ENCODE assay signal across 18 mouse cellular contexts in genomic region chr4:47838411-47838810, GRCm38 (mm10).
DNase-seq lines count a peak whose midpoint lies in the region; ATAC-seq and TF ChIP-seq lines count a peak whose summit lies in the region.
"Had no signal": no experiment of that assay in that cellular context is flagged by ENCODE, and none has a peak within 500 bp of the region (broad histone marks: within the 10 kb centered on the region; RNA-seq: fewer than 3 reads in every experiment).

No protein-coding gene starts in this region.

- no peak for TF ChIP-seq CTCF in kidney, adult 2 months (conservative IDR thresholded peaks at IDR 0.05; ENCODE audit: insufficient read depth, insufficient read length, low read depth, low read length)

- H3K4me2 ChIP-seq in kidney, embryonic 16.5 days (replicated peaks; ENCODE audit: low read depth, low read length), result no peak overlapping the region
- H3K4me2 ChIP-seq: embryonic facial prominence, embryonic 13.5 days; forebrain, embryonic 12.5 days; heart, embryonic 13.5 days; hindbrain, embryonic 15.5 days had no signal

- H3K36me3 ChIP-seq in kidney, adult 2 months (ENCODE audit: control insufficient read depth, insufficient read depth, low read length), result no peaks in the 10 kb centered on the region
- H3K36me3 ChIP-seq in kidney, embryonic 16.5 days (ENCODE audit: insufficient read depth, low read length), result no peaks in the 10 kb centered on the region
- no peaks in the 10 kb centered on the region for H3K36me3 ChIP-seq in splenic B cell, adult 2 months (ENCODE audit: control insufficient read depth, insufficient read depth, low read length, poor library complexity, severe bottlenecking)
- no peaks in the 10 kb centered on the region for H3K36me3 ChIP-seq in limb, embryonic 10.5 days
- H3K36me3 ChIP-seq: embryonic facial prominence, embryonic 13.5 days; forebrain, embryonic 12.5 days; heart, embryonic 13.5 days; hindbrain, embryonic 15.5 days had no signal

- WGBS in kidney, adult 2 months, result 69% methylated on average over 2 of the region's 2 CpGs
- WGBS in kidney, embryonic 16.5 days, result 69% methylated on average over 2 of the region's 2 CpGs
- WGBS in limb, embryonic 10.5 days, result 88% methylated on average over 2 of the region's 2 CpGs

- H3K4me3 ChIP-seq in kidney, adult 2 months (ENCODE audit: insufficient read depth, low read depth, low read length), result no peak overlapping the region
- H3K4me3 ChIP-seq in kidney, embryonic 16.5 days (ENCODE audit: low read length), result no peak overlapping the region
- no peak overlapping the region for H3K4me3 ChIP-seq in limb, embryonic 10.5 days
- H3K4me3 ChIP-seq: embryonic facial prominence, embryonic 13.5 days; forebrain, embryonic 12.5 days; heart, embryonic 13.5 days; hindbrain, embryonic 15.5 days had no signal

- TF ChIP-seq POLR2A in kidney, adult 2 months (IDR thresholded peaks at IDR 0.05; ENCODE audit: low read depth, low read length), result no peak

- H3K9ac ChIP-seq in kidney, embryonic 16.5 days (replicated peaks; ENCODE audit: low read length), result no peak overlapping the region
- H3K9ac ChIP-seq: embryonic facial prominence, embryonic 13.5 days; forebrain, embryonic 12.5 days; heart, embryonic 13.5 days; hindbrain, embryonic 15.5 days had no signal

- no peaks in the 10 kb centered on the region for H3K4me1 ChIP-seq in kidney, adult 2 months (ENCODE audit: control insufficient read depth, insufficient read depth, low read length)
- H3K4me1 ChIP-seq in kidney, embryonic 16.5 days (ENCODE audit: insufficient read depth, low read length), result peaks cover 3% of the 10 kb centered on the region; the same call in 1 of the 2 replicates
- H3K4me1 ChIP-seq in limb, embryonic 10.5 days, result 0 out of 2 replicates have a peak, but pooled peaks cover 4% of the 10 kb centered on the region
- H3K4me1 ChIP-seq: embryonic facial prominence, embryonic 13.5 days; forebrain, embryonic 12.5 days; heart, embryonic 13.5 days; hindbrain, embryonic 15.5 days had no signal

- DNase-seq in kidney, adult 2 months, result peak; percentile 7
- peak; percentile 39 for DNase-seq in A20 (ENCODE audit: low read depth, low spot score)
- peak; percentile 47 for DNase-seq in splenic B cell, adult 2 months (ENCODE audit: low read depth, low spot score)
- DNase-seq in layer of hippocampus, postnatal 25 days (ENCODE audit: extremely low spot score in 1 of 2, low spot score in 1 of 2), result no peak
- DNase-seq in limb, embryonic 10.5 days (ENCODE audit: low spot score), result no peak
- DNase-seq: adrenal gland, postnatal 10 days; cerebellum, adult 11 months; cerebellum, adult 8-10 months; cerebellum, postnatal 14 days; gastrocnemius, postnatal 10 days; heart, postnatal 36 days had no signal

- no peaks in the 10 kb centered on the region for H3K9me3 ChIP-seq in kidney, embryonic 16.5 days (ENCODE audit: low read length)
- H3K9me3 ChIP-seq in limb, embryonic 10.5 days (replicated peaks), result no peaks in the 10 kb centered on the region
- H3K9me3 ChIP-seq: embryonic facial prominence, embryonic 13.5 days; forebrain, embryonic 12.5 days; heart, embryonic 13.5 days; hindbrain, embryonic 15.5 days had no signal

- no peak overlapping the region for H3K27ac ChIP-seq in kidney, adult 2 months (ENCODE audit: insufficient read depth, low read depth, low read length)
- H3K27ac ChIP-seq in kidney, embryonic 16.5 days (ENCODE audit: low read length), result no peak overlapping the region
- no peak overlapping the region for H3K27ac ChIP-seq in limb, embryonic 10.5 days
- H3K27ac ChIP-seq: embryonic facial prominence, embryonic 13.5 days; forebrain, embryonic 12.5 days; heart, embryonic 13.5 days; hindbrain, embryonic 15.5 days had no signal

- H3K27me3 ChIP-seq in kidney, adult 2 months (replicated peaks; ENCODE audit: control insufficient read depth, insufficient read depth, low read length), result no peaks in the 10 kb centered on the region; the same call in 1 of the 2 replicates
- H3K27me3 ChIP-seq in kidney, embryonic 16.5 days (ENCODE audit: insufficient read depth, low read length), result no peaks in the 10 kb centered on the region
- no peaks in the 10 kb centered on the region for H3K27me3 ChIP-seq in splenic B cell, adult 2 months (ENCODE audit: control insufficient read depth, insufficient read depth, low read length, poor library complexity, severe bottlenecking)
- H3K27me3 ChIP-seq in limb, embryonic 10.5 days (ENCODE audit: low read depth, poor library complexity, severe bottlenecking), result no peaks in the 10 kb centered on the region
- H3K27me3 ChIP-seq: embryonic facial prominence, embryonic 13.5 days; forebrain, embryonic 12.5 days; heart, embryonic 13.5 days; hindbrain, embryonic 15.5 days had no signal

- ATAC-seq in kidney, embryonic 16.5 days (ENCODE audit: low FRiP score, low TSS enrichment), result no peak
- peak; percentile 48 for ATAC-seq in common myeloid progenitor, adult 5-6 weeks (replicated peaks; ENCODE audit: low read depth, poor library complexity, severe bottlenecking)
- ATAC-seq: forebrain, embryonic 16.5 days had no signal

Comparison
In these comparisons a context has a peak if more than half of its experiments do, and no peak if none do; other contexts are left out.
1. DNase-seq: peak in kidney, adult 2 months (single experiment), A20 (single experiment) and splenic B cell, adult 2 months (single experiment); none in layer of hippocampus, postnatal 25 days (0 of 2) and limb, embryonic 10.5 days (single experiment).